Mouse (Mus musculus): ENCODE results near the gene Znrf3. TPM values are rescaled to one million over a fixed set of nuclear protein-coding genes. Genes with fewer than 3 reads are reported as not detected.
A peak's percentile ranks its signal among the peaks of the same experiment; 100 is the strongest.

Gene Znrf3
- polyA plus RNA-seq, 1 experiment: 3.8 TPM

DNA sequence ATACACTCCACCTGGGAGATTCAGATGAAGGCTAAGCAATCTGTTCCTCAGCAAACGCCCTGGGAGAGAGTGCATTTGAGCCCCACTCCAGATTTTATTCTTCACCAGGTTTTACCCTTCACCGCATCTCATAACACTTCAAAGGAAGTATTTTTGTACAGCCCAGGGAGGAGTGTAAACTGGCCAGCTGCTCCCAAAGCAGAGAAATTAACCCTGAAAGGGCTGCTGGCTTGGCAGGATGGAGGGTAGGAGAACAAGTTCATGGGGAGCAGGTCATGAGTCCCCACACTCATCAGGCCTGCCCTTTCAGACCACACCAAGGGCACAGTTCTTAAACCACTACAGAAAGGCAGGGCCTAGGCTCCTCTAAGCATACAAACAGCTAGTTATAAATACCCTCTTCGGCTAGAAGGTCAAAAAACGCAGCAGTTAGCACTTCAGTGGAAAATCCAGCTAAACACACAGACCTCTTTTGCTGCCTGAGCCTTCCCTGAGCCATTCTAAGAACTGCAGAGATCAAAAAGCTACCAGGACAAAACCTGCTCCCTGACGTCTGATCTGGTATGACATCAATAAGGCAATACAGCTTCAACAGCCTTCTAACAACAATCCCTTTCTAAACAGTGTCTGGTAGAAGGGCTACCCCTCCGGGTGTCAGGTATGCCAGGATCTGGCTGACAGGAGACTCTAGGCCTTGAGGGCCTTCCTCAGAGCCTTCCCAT is 28.9 kb downstream of the Znrf3 start:
- TF ChIP-seq POLR2A (IDR thresholded peaks at IDR 0.05; ENCODE audit: insufficient read length, low read depth): no peak
- peak in 1 of 3 experiments; percentile 45 for TF ChIP-seq MYOD1 (IDR thresholded peaks at IDR 0.05; ENCODE audit: control insufficient read depth in 1 of 3, insufficient read length in 2 of 3, low read depth in 2 of 3)
- TF ChIP-seq TCF12 (IDR thresholded peaks at IDR 0.05; ENCODE audit: insufficient read depth, poor library complexity, severe bottlenecking): no peak
- no peak for TF ChIP-seq POLR2AphosphoS2 (IDR thresholded peaks at IDR 0.05; ENCODE audit: insufficient read length, low read depth)
- no peak for TF ChIP-seq TCF3 (IDR thresholded peaks at IDR 0.05; ENCODE audit: insufficient read length, low read depth)
- TF ChIP-seq SRF (IDR thresholded peaks at IDR 0.05; ENCODE audit: control insufficient read depth, insufficient read length, low read depth): no peak
- no peak for TF ChIP-seq MYOG (IDR thresholded peaks at IDR 0.05; ENCODE audit: control insufficient read depth in 1 of 3, insufficient read depth in 1 of 3, insufficient read length in 2 of 3, low read depth in 2 of 3)
- no peak for TF ChIP-seq CEBPB (IDR thresholded peaks at IDR 0.05; ENCODE audit: insufficient read depth, poor library complexity, severe bottlenecking)
- no peaks in the 10 kb centered on the region for H3K36me3 ChIP-seq (ENCODE audit: control insufficient read depth, insufficient read depth)
- H3K4me3 ChIP-seq: no peak overlapping the region
- H3K79me2 ChIP-seq (ENCODE audit: control insufficient read depth, insufficient read depth): peaks cover 65% of the 10 kb centered on the region
- no peak overlapping the region for H3ac ChIP-seq (ENCODE audit: control insufficient read depth, insufficient read length)
- no peaks in the 10 kb centered on the region for H3K27me3 ChIP-seq (ENCODE audit: control insufficient read depth, insufficient read depth, insufficient read length)
- H3K4me2 ChIP-seq (ENCODE audit: low read depth): peak overlapping the region; percentile 55

- no peaks in the 10 kb centered on the region for H3K36me3 ChIP-seq (ENCODE audit: control insufficient read depth, insufficient read depth)
- H3K4me3 ChIP-seq: no peak overlapping the region
- peak overlapping the region; percentile 55 for H3K4me2 ChIP-seq (ENCODE audit: low read depth)
- H3ac ChIP-seq (ENCODE audit: control insufficient read depth, insufficient read length): no peak overlapping the region
- TF ChIP-seq POLR2AphosphoS2 (IDR thresholded peaks at IDR 0.05; ENCODE audit: insufficient read length, low read depth): no peak
- no peak for TF ChIP-seq TCF12 (IDR thresholded peaks at IDR 0.05; ENCODE audit: insufficient read depth, poor library complexity, severe bottlenecking)
- peak; percentile 25; the same call in 1 of the 2 replicates for TF ChIP-seq CEBPB (IDR thresholded peaks at IDR 0.05; ENCODE audit: insufficient read depth, poor library complexity, severe bottlenecking)
- TF ChIP-seq REST (IDR thresholded peaks at IDR 0.05; ENCODE audit: insufficient read depth, insufficient read length): no peak
- TF ChIP-seq USF1 (IDR thresholded peaks at IDR 0.05; ENCODE audit: low read depth): no peak
- no peak for TF ChIP-seq POLR2A (IDR thresholded peaks at IDR 0.05; ENCODE audit: insufficient read length, low read depth)
- TF ChIP-seq SRF (IDR thresholded peaks at IDR 0.05; ENCODE audit: control insufficient read depth, insufficient read length, low read depth): no peak
- peak; percentile 59 to 76 (median 62) for TF ChIP-seq MYOD1 (IDR thresholded peaks at IDR 0.05; ENCODE audit: control insufficient read depth in 1 of 3, insufficient read length in 2 of 3, low read depth in 2 of 3)
- peak in 2 of 3 experiments; percentile 52 to 64 for TF ChIP-seq MYOG (IDR thresholded peaks at IDR 0.05; ENCODE audit: control insufficient read depth in 1 of 3, insufficient read depth in 1 of 3, insufficient read length in 2 of 3, low read depth in 2 of 3)
- peaks cover 57% of the 10 kb centered on the region for H3K79me2 ChIP-seq (ENCODE audit: control insufficient read depth, insufficient read depth)
- no peaks in the 10 kb centered on the region for H3K27me3 ChIP-seq (ENCODE audit: control insufficient read depth, insufficient read depth, insufficient read length)
These were observed 29.6 kb downstream of the Znrf3 start for GRCm38 (mm10) chr11:5414856-5415616.

- H3K4me3 ChIP-seq: no peak overlapping the region
- TF ChIP-seq POLR2A (IDR thresholded peaks at IDR 0.05; ENCODE audit: insufficient read length, low read depth) (no peak), E2F4 (IDR thresholded peaks at IDR 0.05; ENCODE audit: insufficient read depth) (no peak), SRF (IDR thresholded peaks at IDR 0.05; ENCODE audit: control insufficient read depth, insufficient read length, low read depth) (no peak), MAX (IDR thresholded peaks at IDR 0.05; ENCODE audit: low read depth) (no peak), TCF3 (IDR thresholded peaks at IDR 0.05; ENCODE audit: insufficient read length, low read depth) (no peak), MYOG (IDR thresholded peaks at IDR 0.05; ENCODE audit: control insufficient read depth in 1 of 3, insufficient read depth in 1 of 3, insufficient read length in 2 of 3, low read depth in 2 of 3) (no peak), REST (IDR thresholded peaks at IDR 0.05; ENCODE audit: insufficient read depth, insufficient read length) (no peak), USF1 (IDR thresholded peaks at IDR 0.05; ENCODE audit: low read depth) (no peak), MYOD1 (IDR thresholded peaks at IDR 0.05; ENCODE audit: control insufficient read depth in 1 of 3, insufficient read length in 2 of 3, low read depth in 2 of 3) (no peak), CEBPB (IDR thresholded peaks at IDR 0.05; ENCODE audit: insufficient read depth, poor library complexity, severe bottlenecking) (no peak), POLR2AphosphoS2 (IDR thresholded peaks at IDR 0.05; ENCODE audit: insufficient read length, low read depth) (no peak), TCF12 (IDR thresholded peaks at IDR 0.05; ENCODE audit: insufficient read depth, poor library complexity, severe bottlenecking) (no peak)
- H3K36me3 ChIP-seq (ENCODE audit: control insufficient read depth, insufficient read depth): no peaks in the 10 kb centered on the region
- H3K4me2 ChIP-seq (ENCODE audit: low read depth): no peak overlapping the region
- H3K27me3 ChIP-seq (ENCODE audit: control insufficient read depth, insufficient read depth, insufficient read length): no peaks in the 10 kb centered on the region
- H3K79me2 ChIP-seq (ENCODE audit: control insufficient read depth, insufficient read depth): peaks cover 43% of the 10 kb centered on the region
- no peak overlapping the region for H3ac ChIP-seq (ENCODE audit: control insufficient read depth, insufficient read length)
These were observed 31.9 kb downstream of the Znrf3 start for GRCm38 (mm10) chr11:5412644-5413190.

GRCm38 (mm10) chr11:5411577-5411976 is 33.1 kb downstream of the Znrf3 start:
- Histone ChIP-seq H3K4me3 (no peak overlapping the region), H3K36me3 (ENCODE audit: control insufficient read depth, insufficient read depth) (no peaks in the 10 kb centered on the region), H3K4me2 (ENCODE audit: low read depth) (no peak overlapping the region), H3K27me3 (ENCODE audit: control insufficient read depth, insufficient read depth, insufficient read length) (no peaks in the 10 kb centered on the region), H3ac (ENCODE audit: control insufficient read depth, insufficient read length) (no peak overlapping the region), H3K79me2 (ENCODE audit: control insufficient read depth, insufficient read depth) (peaks cover 45% of the 10 kb centered on the region)
- TF ChIP-seq POLR2AphosphoS2 (IDR thresholded peaks at IDR 0.05; ENCODE audit: insufficient read length, low read depth): no peak
- no peak for TF ChIP-seq TCF3 (IDR thresholded peaks at IDR 0.05; ENCODE audit: insufficient read length, low read depth)
- no peak for TF ChIP-seq REST (IDR thresholded peaks at IDR 0.05; ENCODE audit: insufficient read depth, insufficient read length)
- no peak for TF ChIP-seq POLR2A (IDR thresholded peaks at IDR 0.05; ENCODE audit: insufficient read length, low read depth)
- no peak for TF ChIP-seq MAX (IDR thresholded peaks at IDR 0.05; ENCODE audit: low read depth)
- TF ChIP-seq SRF (IDR thresholded peaks at IDR 0.05; ENCODE audit: control insufficient read depth, insufficient read length, low read depth): no peak
- no peak for TF ChIP-seq TCF12 (IDR thresholded peaks at IDR 0.05; ENCODE audit: insufficient read depth, poor library complexity, severe bottlenecking)
- TF ChIP-seq E2F4 (IDR thresholded peaks at IDR 0.05; ENCODE audit: insufficient read depth): no peak
- no peak for TF ChIP-seq CEBPB (IDR thresholded peaks at IDR 0.05; ENCODE audit: insufficient read depth, poor library complexity, severe bottlenecking)
- TF ChIP-seq MYOD1 (IDR thresholded peaks at IDR 0.05; ENCODE audit: control insufficient read depth in 1 of 3, insufficient read length in 2 of 3, low read depth in 2 of 3): no peak
- TF ChIP-seq USF1 (IDR thresholded peaks at IDR 0.05; ENCODE audit: low read depth): no peak
- no peak for TF ChIP-seq MYOG (IDR thresholded peaks at IDR 0.05; ENCODE audit: control insufficient read depth in 1 of 3, insufficient read depth in 1 of 3, insufficient read length in 2 of 3, low read depth in 2 of 3)

Data from myocyte (in vitro differentiated cells).